In the genomic region with DNA sequence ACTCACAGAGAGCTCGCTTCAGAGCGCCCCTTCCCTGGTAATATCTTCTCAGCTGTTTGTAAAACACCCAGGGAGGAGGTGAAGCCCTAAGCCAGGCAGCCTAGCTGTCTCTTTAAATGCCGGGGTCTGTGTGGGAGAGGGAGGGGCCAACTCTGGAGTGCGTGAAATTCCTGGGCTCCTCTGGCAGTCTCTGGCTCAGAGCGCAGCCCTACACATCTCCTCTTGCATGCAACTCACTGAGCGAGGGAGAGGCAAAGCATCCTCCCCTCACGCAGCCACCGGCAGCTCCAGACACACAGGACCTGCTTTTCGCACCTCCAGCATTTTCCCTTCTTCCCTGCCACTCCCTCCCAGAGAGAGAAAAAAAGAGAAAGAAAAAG, we compare ENCODE assay signal across 8 mouse cellular contexts. TPM values are rescaled to one million over a fixed set of nuclear protein-coding genes. Genes with fewer than 3 reads are reported as not detected.
DNase-seq lines count a peak whose midpoint lies in the region; ATAC-seq lines count a peak whose summit lies in the region.

TSS of gene Nrxn3 (plus strand) at position 186 of the 380 bp plus-strand sequence.

- DNase-seq in forelimb bud, embryonic 11.5 days (ENCODE audit: low read depth, low spot score) = peak; percentile 54
- DNase-seq in retina, adult 2 months (ENCODE audit: low read depth, low spot score) = peak; percentile 50
- DNase-seq in urinary bladder, adult 18-20 months (ENCODE audit: low spot score in 2 of 2) = no peak

- H3K9me3 ChIP-seq in megakaryocyte, embryonic 14.5 days = peaks cover 15% of the 10 kb centered on the region
- no peaks in the 10 kb centered on the region for H3K9me3 ChIP-seq in kidney, embryonic 16.5 days (ENCODE audit: low read length)
- H3K9me3 ChIP-seq in limb, embryonic 15.5 days = no peaks in the 10 kb centered on the region

- no peaks in the 10 kb centered on the region for H3K4me1 ChIP-seq in megakaryocyte, embryonic 14.5 days
- no peaks in the 10 kb centered on the region for H3K4me1 ChIP-seq in kidney, embryonic 16.5 days (ENCODE audit: insufficient read depth, low read length)
- H3K4me1 ChIP-seq in limb, embryonic 15.5 days = peaks cover 3% of the 10 kb centered on the region; the same call in 1 of the 2 replicates

- H3K36me3 ChIP-seq in megakaryocyte, embryonic 14.5 days (replicated peaks; ENCODE audit: low read length) = no peaks in the 10 kb centered on the region
- H3K36me3 ChIP-seq in kidney, embryonic 16.5 days (ENCODE audit: insufficient read depth, low read length) = no peaks in the 10 kb centered on the region
- H3K36me3 ChIP-seq in limb, embryonic 15.5 days = no peaks in the 10 kb centered on the region

- no peak within 1 kb of the TSS for H3K27ac ChIP-seq in kidney, embryonic 16.5 days (ENCODE audit: low read length)
- no peak within 1 kb of the TSS for H3K27ac ChIP-seq in limb, embryonic 15.5 days

- no peaks in the 10 kb centered on the region for H3K27me3 ChIP-seq in megakaryocyte, embryonic 14.5 days (replicated peaks)
- no peaks in the 10 kb centered on the region for H3K27me3 ChIP-seq in kidney, embryonic 16.5 days (ENCODE audit: insufficient read depth, low read length)
- H3K27me3 ChIP-seq in limb, embryonic 15.5 days = no peaks in the 10 kb centered on the region; the same call in 1 of the 2 replicates

- WGBS in kidney, embryonic 16.5 days = 1% methylated on average over 9 of the region's 9 CpGs
- WGBS in limb, embryonic 15.5 days = 1% methylated on average over 9 of the region's 9 CpGs

- H3K4me2 ChIP-seq in kidney, embryonic 16.5 days (replicated peaks; ENCODE audit: low read depth, low read length) = peak within 1 kb of the TSS; percentile 50
- peak within 1 kb of the TSS; percentile 13; the same call in 1 of the 2 replicates for H3K4me2 ChIP-seq in limb, embryonic 15.5 days

- no peak for ATAC-seq in megakaryocyte, adult 5-6 weeks (ENCODE audit: poor library complexity, severe bottlenecking)
- peak; percentile 97 for ATAC-seq in kidney, embryonic 16.5 days (ENCODE audit: low FRiP score, low TSS enrichment)
- ATAC-seq in limb, embryonic 15.5 days (ENCODE audit: insufficient number of reproducible peaks, low FRiP score, low TSS enrichment, low read depth) = no peak
- ATAC-seq in monocyte, adult 5-6 weeks (replicated peaks; ENCODE audit: insufficient number of reproducible peaks, low FRiP score, low TSS enrichment, poor library complexity, severe bottlenecking) = no peak

- peak within 1 kb of the TSS; percentile 30 for H3K4me3 ChIP-seq in megakaryocyte, embryonic 14.5 days (replicated peaks)
- peak within 1 kb of the TSS; percentile 28; the same call in 1 of the 2 replicates for H3K4me3 ChIP-seq in kidney, embryonic 16.5 days (ENCODE audit: low read length)
- no peak within 1 kb of the TSS; the same call in 1 of the 2 replicates for H3K4me3 ChIP-seq in limb, embryonic 15.5 days

- no peak within 1 kb of the TSS for H3K9ac ChIP-seq in kidney, embryonic 16.5 days (replicated peaks; ENCODE audit: low read length)
- no peak within 1 kb of the TSS for H3K9ac ChIP-seq in limb, embryonic 15.5 days

RNA-seq across cellular contexts. Expression of gene Nrxn3, which starts in this region (rescaled TPM):
- 0.09 TPM in 1 of 2 replicates, not detected in the other for polyA plus RNA-seq in megakaryocyte, embryonic 14.5 days (2012; ENCODE audit: insufficient read depth, low replicate concordance)
- total RNA-seq in megakaryocyte, adult 5-6 weeks (2015) = not detected in 2 replicates
- not detected in 2 replicates for total RNA-seq in megakaryocyte, adult 5-6 weeks (2017)
- 5.1 and 7.3 TPM in 2 replicates for polyA plus RNA-seq in kidney, embryonic 16.5 days (2015; fragmentation: Nextera tagmentation; extraction: Ambion mirVana)
- 0.70 and 0.86 TPM in 2 replicates for polyA plus RNA-seq in limb, embryonic 15.5 days (2015; fragmentation: Nextera tagmentation; extraction: Ambion mirVana)
- total RNA-seq in monocyte, adult 5-6 weeks (2017) = not detected in 3 replicates

Comparison
In these comparisons a context has a peak if more than half of its experiments do, and no peak if none do; other contexts are left out.
1. DNase-seq: peak in forelimb bud, embryonic 11.5 days (single experiment) and retina, adult 2 months (single experiment); none in urinary bladder, adult 18-20 months (0 of 2).